Mouse (Mus musculus) liver, postnatal 0 days (tissue): ENCODE measurements around the gene Foxe1.

Experiments
- CTCF ChIP-seq: sonication (generic); IDR thresholded peaks from 2 replicates; pipeline ENCODE4 v1.5.1; 2016; ENCODE audit warnings: antibody characterized with exemption, low read depth
- EP300 ChIP-seq: IDR thresholded peaks from 2 replicates; pipeline ENCODE4 v1.6.1; 2016; ENCODE audit warnings: antibody characterized with exemption, low read depth, mild to moderate bottlenecking

- TF ChIP-seq CTCF (no peak), EP300 (no peak)
Measured at GRCm38 (mm10) chr4:46359539-46360253, 16.3 kb downstream of the Foxe1 start.
